Mouse (Mus musculus): Measurements from ENCODE around the gene Barhl2.

Gene Barhl2

GRCm38 (mm10) chr5:106426069-106426468, 31.9 kb downstream of the Barhl2 start:
- in situ Hi-C loops (cut with MboI; ENCODE audit: unreplicated experiment in 2 of 2): no loop called here

GRCm38 (mm10) chr5:106420871-106421270, 37.1 kb downstream of the Barhl2 start:
- in situ Hi-C loops (cut with MboI; ENCODE audit: unreplicated experiment in 2 of 2): no loop called here

GRCm38 (mm10) chr5:106420370-106420769, 37.6 kb downstream of the Barhl2 start:
- in situ Hi-C loops (cut with MboI; ENCODE audit: unreplicated experiment in 2 of 2): no loop called here

GRCm38 (mm10) chr5:106417210-106417609, 40.8 kb downstream of the Barhl2 start:
- in situ Hi-C loops (cut with MboI; ENCODE audit: unreplicated experiment in 2 of 2): no loop called here

- in situ Hi-C loops (cut with MboI; ENCODE audit: unreplicated experiment in 2 of 2): no loop called here
These were observed 41.4 kb downstream of the Barhl2 start for GRCm38 (mm10) chr5:106416550-106416949.

GRCm38 (mm10) chr5:106415734-106416133, 42.2 kb downstream of the Barhl2 start:
- in situ Hi-C loops (cut with MboI; ENCODE audit: unreplicated experiment in 2 of 2): no loop called here

- in situ Hi-C loops (cut with MboI; ENCODE audit: unreplicated experiment in 2 of 2): no loop called here
These were observed 55.2 kb downstream of the Barhl2 start for GRCm38 (mm10) chr5:106402761-106403160.

Measured in v-Abl transformed pro-B cells (cell line).